Mouse (Mus musculus): ENCODE data around the gene A930004D18Rik. TPM values are rescaled to one million over a fixed set of nuclear protein-coding genes. Genes with fewer than 3 reads are reported as not detected.

The A930004D18Rik gene
- polyA plus RNA-seq, 1 experiment from 2014 or later, result 9.6 TPM

DNA sequence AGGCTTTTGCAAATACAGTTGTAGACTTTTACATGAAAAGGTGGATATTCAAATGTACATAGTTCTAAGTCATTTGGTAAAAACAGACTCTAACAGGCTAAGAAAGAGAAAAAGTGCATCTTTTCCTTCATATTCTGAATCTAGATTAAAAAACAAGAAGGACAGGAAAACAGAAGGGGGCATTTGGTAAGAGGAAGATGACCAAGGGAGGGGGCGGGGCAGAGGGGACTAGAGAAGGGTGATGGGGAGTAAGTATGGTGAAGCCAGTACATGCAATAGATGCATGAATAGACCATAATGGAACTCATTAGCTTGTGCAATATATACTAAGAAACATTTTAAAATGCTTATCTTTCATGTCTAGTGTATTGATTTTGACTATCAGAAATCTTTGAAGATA is 22.9 kb upstream of the A930004D18Rik start:
- Histone ChIP-seq H3K4me1 (replicated peaks; ENCODE audit: control insufficient read depth, insufficient read depth, low read length) (peaks cover 11% of the 10 kb centered on the region), H3K4me3 (replicated peaks; ENCODE audit: low read length) (no peak overlapping the region), H3K9me3 (ENCODE audit: control insufficient read depth, low read length) (no peaks in the 10 kb centered on the region), H3K27me3 (replicated peaks; ENCODE audit: control insufficient read depth, insufficient read depth, low read length) (no peaks in the 10 kb centered on the region), H3K36me3 (ENCODE audit: control insufficient read depth, insufficient read depth) (no peaks in the 10 kb centered on the region), H3K9ac (replicated peaks; ENCODE audit: low read depth, low read length) (no peak overlapping the region), H3K27ac (ENCODE audit: low read length) (no peak overlapping the region), H3K4me2 (ENCODE audit: low read length) (no peak overlapping the region)
- 71% methylated on average over 1 of the region's 1 CpGs for WGBS
- ATAC-seq, result no peak

DNA sequence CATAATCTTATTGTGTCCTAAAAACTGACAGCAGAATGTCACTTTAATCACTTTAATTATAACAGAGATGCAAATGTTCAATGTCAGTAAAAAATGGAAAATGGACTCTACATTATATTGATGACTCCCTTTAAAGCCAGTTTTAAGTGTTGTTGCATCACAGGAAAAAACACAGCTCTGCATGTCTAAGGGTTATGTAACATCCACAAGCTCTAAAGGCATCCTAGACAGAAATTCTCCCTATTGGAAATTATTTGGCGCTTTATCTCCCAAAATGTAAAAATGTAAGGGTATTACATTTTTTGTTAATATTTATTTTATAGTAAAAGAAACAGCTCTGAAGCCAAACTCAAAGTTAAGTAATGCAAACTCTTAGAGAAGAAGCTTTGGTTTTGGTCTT is 22.4 kb upstream of the A930004D18Rik start:
- Histone ChIP-seq H3K4me2 (ENCODE audit: low read length) (no peak overlapping the region), H3K27ac (ENCODE audit: low read length) (no peak overlapping the region), H3K9me3 (ENCODE audit: control insufficient read depth, low read length) (no peaks in the 10 kb centered on the region), H3K9ac (replicated peaks; ENCODE audit: low read depth, low read length) (no peak overlapping the region), H3K27me3 (replicated peaks; ENCODE audit: control insufficient read depth, insufficient read depth, low read length) (no peaks in the 10 kb centered on the region), H3K4me1 (replicated peaks; ENCODE audit: control insufficient read depth, insufficient read depth, low read length) (peaks cover 16% of the 10 kb centered on the region; the same call in 1 of the 2 replicates), H3K4me3 (replicated peaks; ENCODE audit: low read length) (no peak overlapping the region), H3K36me3 (ENCODE audit: control insufficient read depth, insufficient read depth) (no peaks in the 10 kb centered on the region)
- 82% methylated on average over 1 of the region's 1 CpGs for WGBS
- no peak for ATAC-seq

GRCm38 (mm10) chr2:18059063-18059462 is 21.5 kb upstream of the A930004D18Rik start:
- no peaks in the 10 kb centered on the region for H3K9me3 ChIP-seq (ENCODE audit: control insufficient read depth, low read length)
- no peak overlapping the region for H3K4me2 ChIP-seq (ENCODE audit: low read length)
- no peak overlapping the region for H3K4me3 ChIP-seq (replicated peaks; ENCODE audit: low read length)
- no peak for ATAC-seq
- H3K4me1 ChIP-seq (replicated peaks; ENCODE audit: control insufficient read depth, insufficient read depth, low read length), result peaks cover 19% of the 10 kb centered on the region
- 40% methylated on average over 2 of the region's 2 CpGs for WGBS
- no peak overlapping the region for H3K9ac ChIP-seq (replicated peaks; ENCODE audit: low read depth, low read length)
- H3K27me3 ChIP-seq (replicated peaks; ENCODE audit: control insufficient read depth, insufficient read depth, low read length), result no peaks in the 10 kb centered on the region
- no peak overlapping the region for H3K27ac ChIP-seq (ENCODE audit: low read length)
- no peaks in the 10 kb centered on the region for H3K36me3 ChIP-seq (ENCODE audit: control insufficient read depth, insufficient read depth)

DNA sequence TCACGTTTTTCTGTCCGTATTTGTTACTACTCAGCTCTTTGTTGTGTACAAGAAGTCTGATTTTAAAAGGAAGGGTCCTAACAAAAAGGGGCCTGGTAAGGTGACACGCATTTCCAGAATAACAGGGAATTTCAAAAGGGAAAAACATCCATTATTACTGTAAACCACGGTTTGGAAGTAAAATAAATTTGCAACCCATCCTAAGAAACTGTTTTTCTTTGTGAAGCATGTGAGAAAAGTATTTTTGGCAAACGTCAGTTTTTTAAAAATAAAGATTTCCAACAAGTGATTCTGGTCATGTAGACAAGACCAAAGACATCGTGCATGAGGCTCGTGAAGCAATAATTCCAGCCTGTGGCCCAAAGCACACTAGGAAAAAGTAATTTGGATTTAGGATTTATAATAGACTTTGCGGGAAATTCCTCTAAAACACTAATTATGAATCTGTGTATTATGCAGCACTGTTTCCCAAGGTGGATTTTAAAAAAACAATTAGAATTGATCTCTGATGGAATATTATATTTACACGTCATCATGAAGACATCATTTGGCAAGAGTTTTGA is 20.7 kb upstream of the A930004D18Rik start:
- Histone ChIP-seq H3K9me3 (ENCODE audit: control insufficient read depth, low read length) (no peaks in the 10 kb centered on the region), H3K27ac (ENCODE audit: low read length) (peak overlapping the region; percentile 100), H3K36me3 (ENCODE audit: control insufficient read depth, insufficient read depth) (no peaks in the 10 kb centered on the region), H3K4me3 (replicated peaks; ENCODE audit: low read length) (peak overlapping the region; percentile 70), H3K27me3 (replicated peaks; ENCODE audit: control insufficient read depth, insufficient read depth, low read length) (no peaks in the 10 kb centered on the region), H3K9ac (replicated peaks; ENCODE audit: low read depth, low read length) (peak overlapping the region; percentile 80), H3K4me2 (ENCODE audit: low read length) (peak overlapping the region; percentile 94), H3K4me1 (replicated peaks; ENCODE audit: control insufficient read depth, insufficient read depth, low read length) (peaks cover 19% of the 10 kb centered on the region)
- no peak for ATAC-seq
- WGBS, result 9% methylated on average over 9 of the region's 9 CpGs

DNA sequence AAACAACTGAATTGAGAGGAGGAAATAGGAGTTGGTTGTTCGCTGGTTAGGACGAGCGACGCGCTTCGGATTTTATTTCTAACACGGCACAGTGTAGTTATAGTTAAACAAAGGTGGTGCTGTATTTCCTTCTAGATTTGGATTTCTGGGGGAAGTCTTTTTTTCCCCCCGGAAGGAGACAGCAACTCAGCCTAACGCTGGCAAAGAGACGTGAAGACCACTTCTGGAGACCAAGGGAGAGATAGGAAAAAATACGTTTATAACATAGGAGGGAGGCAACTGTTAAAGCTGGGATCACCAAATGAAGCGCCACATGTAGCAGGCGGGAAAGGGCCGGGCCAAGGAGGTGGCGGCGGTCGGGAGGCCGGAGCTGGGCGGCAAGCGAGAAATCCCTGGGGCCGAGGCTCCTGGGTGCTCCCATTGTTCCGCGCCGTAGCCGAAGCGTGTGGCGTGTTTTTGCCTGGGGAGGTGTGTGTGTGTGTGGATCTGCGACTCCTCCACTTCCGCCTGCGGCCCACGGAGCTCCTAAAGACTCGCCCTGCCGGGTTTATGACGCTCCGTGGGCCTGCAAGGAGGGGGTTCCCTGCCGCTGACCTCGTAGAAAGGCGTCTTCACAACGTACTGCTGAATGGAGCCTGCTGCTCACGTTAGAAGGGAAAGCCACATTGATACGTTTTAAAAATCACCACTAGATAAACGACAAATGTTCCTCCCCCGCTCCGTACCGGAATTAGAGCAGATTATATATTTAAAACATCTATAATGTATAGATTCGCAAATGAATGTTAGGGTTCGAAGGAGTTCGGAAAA is 20.0 kb upstream of the A930004D18Rik start:
- no peaks in the 10 kb centered on the region for H3K9me3 ChIP-seq (ENCODE audit: control insufficient read depth, low read length)
- ATAC-seq, result peak; percentile 2
- WGBS, result under 1% methylated on average over 48 of the region's 48 CpGs

GRCm38 (mm10) chr2:18056786-18057255 is 19.3 kb upstream of the A930004D18Rik start:
- Histone ChIP-seq H3K4me2 (ENCODE audit: low read length) (peak overlapping the region; percentile 94), H3K36me3 (ENCODE audit: control insufficient read depth, insufficient read depth) (no peaks in the 10 kb centered on the region), H3K4me1 (replicated peaks; ENCODE audit: control insufficient read depth, insufficient read depth, low read length) (peaks cover 19% of the 10 kb centered on the region), H3K27ac (ENCODE audit: low read length) (peak overlapping the region; percentile 100), H3K4me3 (replicated peaks; ENCODE audit: low read length) (peak overlapping the region; percentile 70), H3K9me3 (ENCODE audit: control insufficient read depth, low read length) (no peaks in the 10 kb centered on the region), H3K27me3 (replicated peaks; ENCODE audit: control insufficient read depth, insufficient read depth, low read length) (no peaks in the 10 kb centered on the region), H3K9ac (replicated peaks; ENCODE audit: low read depth, low read length) (peak overlapping the region; percentile 80)
- peak; percentile 85 for ATAC-seq
- under 1% methylated on average over 38 of the region's 50 CpGs for WGBS

More for the DNA sequence above, 20.0 kb upstream of the A930004D18Rik start:
- peak overlapping the region; percentile 70 for H3K4me3 ChIP-seq (replicated peaks; ENCODE audit: low read length)
- H3K4me1 ChIP-seq (replicated peaks; ENCODE audit: control insufficient read depth, insufficient read depth, low read length), result peaks cover 19% of the 10 kb centered on the region
- H3K9ac ChIP-seq (replicated peaks; ENCODE audit: low read depth, low read length), result peak overlapping the region; percentile 80
- H3K4me2 ChIP-seq (ENCODE audit: low read length), result peak overlapping the region; percentile 94
- H3K27me3 ChIP-seq (replicated peaks; ENCODE audit: control insufficient read depth, insufficient read depth, low read length), result no peaks in the 10 kb centered on the region
- no peaks in the 10 kb centered on the region for H3K36me3 ChIP-seq (ENCODE audit: control insufficient read depth, insufficient read depth)
- peak overlapping the region; percentile 100 for H3K27ac ChIP-seq (ENCODE audit: low read length)

DNA sequence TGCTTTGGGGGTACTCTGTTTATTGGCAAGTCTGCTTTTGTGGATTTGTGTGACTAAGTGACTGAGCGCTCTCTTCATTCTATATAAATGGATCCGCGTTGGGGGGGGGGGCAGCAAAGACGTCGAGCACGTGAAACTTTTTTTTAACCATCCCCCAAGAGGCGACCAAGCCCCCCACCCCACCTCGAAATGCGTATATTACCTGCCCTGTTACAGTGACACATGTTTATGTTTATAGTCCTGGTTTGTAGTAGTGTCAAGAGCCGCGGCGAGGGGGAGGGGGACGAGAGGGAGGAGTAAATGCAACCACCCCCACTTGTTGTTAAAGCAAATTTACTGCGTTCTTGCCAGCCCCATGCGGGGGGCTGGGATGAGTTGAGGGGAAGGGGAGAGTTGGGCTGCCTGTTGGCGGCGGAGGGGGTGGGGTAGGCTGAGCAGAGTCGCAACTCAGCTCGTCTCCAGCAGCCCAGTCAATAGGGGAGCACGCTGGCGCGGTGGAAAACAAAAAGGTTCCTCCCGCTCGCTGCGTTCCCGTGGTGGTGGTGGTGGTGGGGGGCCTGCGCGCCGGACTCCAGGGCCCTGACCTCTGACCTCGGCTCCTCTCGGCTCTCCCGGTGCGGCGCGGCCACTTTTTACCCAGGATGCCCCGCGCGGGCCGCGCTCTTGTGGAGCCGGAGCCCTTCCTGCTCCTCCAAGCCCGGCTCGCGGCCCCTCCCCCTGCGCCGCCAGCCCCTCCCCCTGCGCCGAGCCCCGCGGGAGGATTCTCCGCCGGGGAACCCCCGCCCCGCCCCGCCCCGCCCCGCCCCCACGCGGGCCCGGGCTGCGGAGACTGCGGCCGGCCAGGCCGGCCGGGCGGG is 18.6 kb upstream of the A930004D18Rik start:
- peak; percentile 86 for ATAC-seq
- Histone ChIP-seq H3K4me2 (ENCODE audit: low read length) (peak overlapping the region; percentile 94), H3K9me3 (ENCODE audit: control insufficient read depth, low read length) (no peaks in the 10 kb centered on the region), H3K27ac (ENCODE audit: low read length) (peak overlapping the region; percentile 100), H3K4me1 (replicated peaks; ENCODE audit: control insufficient read depth, insufficient read depth, low read length) (peaks cover 23% of the 10 kb centered on the region), H3K27me3 (replicated peaks; ENCODE audit: control insufficient read depth, insufficient read depth, low read length) (no peaks in the 10 kb centered on the region), H3K36me3 (ENCODE audit: control insufficient read depth, insufficient read depth) (no peaks in the 10 kb centered on the region), H3K9ac (replicated peaks; ENCODE audit: low read depth, low read length) (peak overlapping the region; percentile 80), H3K4me3 (replicated peaks; ENCODE audit: low read length) (peak overlapping the region; percentile 70)
- under 1% methylated on average over 44 of the region's 66 CpGs for WGBS

- H3K4me2 ChIP-seq (ENCODE audit: low read length), result peak within 1 kb of the TSS; percentile 70
- 4% methylated on average over 20 of the region's 20 CpGs for WGBS
- no peak for ATAC-seq
- H3K36me3 ChIP-seq (ENCODE audit: control insufficient read depth, insufficient read depth), result no peaks in the 10 kb centered on the region
- no peaks in the 10 kb centered on the region for H3K27me3 ChIP-seq (replicated peaks; ENCODE audit: control insufficient read depth, insufficient read depth, low read length)
- peak within 1 kb of the TSS; percentile 70 for H3K4me3 ChIP-seq (replicated peaks; ENCODE audit: low read length)
- no peaks in the 10 kb centered on the region for H3K9me3 ChIP-seq (ENCODE audit: control insufficient read depth, low read length)
- H3K4me1 ChIP-seq (replicated peaks; ENCODE audit: control insufficient read depth, insufficient read depth, low read length), result peaks cover 29% of the 10 kb centered on the region
- H3K9ac ChIP-seq (replicated peaks; ENCODE audit: low read depth, low read length), result peak within 1 kb of the TSS; percentile 80
- H3K27ac ChIP-seq (ENCODE audit: low read length), result peak within 1 kb of the TSS; percentile 100
Observed at GRCm38 (mm10) chr2:18055016-18055928, 17.7 kb upstream of the A930004D18Rik start, which contains the start of gene Mllt10. Mllt10 (plus strand) TSS chr2:18055237.
